Mouse (Mus musculus): ENCODE measurements around the gene Snx4. TPM values are rescaled to one million over a fixed set of nuclear protein-coding genes. Genes with fewer than 3 reads are reported as not detected.

The Snx4 gene
- polyA plus RNA-seq, 1 experiment from 2014 or later = 75.4 TPM

DNA sequence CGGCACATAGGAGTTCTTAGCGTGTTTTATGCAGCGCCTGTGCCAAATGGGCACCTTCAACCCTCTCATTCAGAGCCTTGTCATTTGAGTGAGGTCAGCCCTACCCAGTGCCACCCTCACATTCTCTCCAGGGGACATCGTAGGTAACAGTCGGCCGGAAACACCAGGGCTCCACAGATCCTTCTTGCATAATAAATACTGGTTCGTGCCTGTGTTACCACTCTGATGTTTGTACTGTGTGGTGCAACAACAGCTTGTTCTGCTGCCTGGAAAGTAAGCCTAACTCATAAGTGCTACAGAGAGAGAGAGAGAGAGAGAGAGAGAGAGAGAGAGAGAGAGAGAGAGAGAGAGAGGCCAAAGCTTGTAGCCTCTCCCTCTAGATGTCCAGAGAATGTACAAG, 66.8 kb downstream of the Snx4 start:
- 92% methylated on average over 7 of the region's 7 CpGs for WGBS
- Histone ChIP-seq H3K4me3 (ENCODE audit: low read depth, low read length) (no peak overlapping the region), H3K36me3 (ENCODE audit: control insufficient read depth, insufficient read depth, low read length) (no peaks in the 10 kb centered on the region), H3K9me3 (ENCODE audit: control insufficient read depth, low read length) (no peaks in the 10 kb centered on the region), H3K27me3 (ENCODE audit: control insufficient read depth, insufficient read depth, low read length) (no peaks in the 10 kb centered on the region), H3K27ac (ENCODE audit: low read depth, low read length) (no peak overlapping the region), H3K4me2 (ENCODE audit: low read depth) (no peak overlapping the region), H3K4me1 (ENCODE audit: control insufficient read depth, insufficient read depth, low read length) (no peaks in the 10 kb centered on the region), H3K9ac (ENCODE audit: low read length) (no peak overlapping the region)
- no peak for DNase-seq (ENCODE audit: low spot score)
- no peak for ATAC-seq (ENCODE audit: insufficient read depth, low FRiP score, low TSS enrichment)

DNA sequence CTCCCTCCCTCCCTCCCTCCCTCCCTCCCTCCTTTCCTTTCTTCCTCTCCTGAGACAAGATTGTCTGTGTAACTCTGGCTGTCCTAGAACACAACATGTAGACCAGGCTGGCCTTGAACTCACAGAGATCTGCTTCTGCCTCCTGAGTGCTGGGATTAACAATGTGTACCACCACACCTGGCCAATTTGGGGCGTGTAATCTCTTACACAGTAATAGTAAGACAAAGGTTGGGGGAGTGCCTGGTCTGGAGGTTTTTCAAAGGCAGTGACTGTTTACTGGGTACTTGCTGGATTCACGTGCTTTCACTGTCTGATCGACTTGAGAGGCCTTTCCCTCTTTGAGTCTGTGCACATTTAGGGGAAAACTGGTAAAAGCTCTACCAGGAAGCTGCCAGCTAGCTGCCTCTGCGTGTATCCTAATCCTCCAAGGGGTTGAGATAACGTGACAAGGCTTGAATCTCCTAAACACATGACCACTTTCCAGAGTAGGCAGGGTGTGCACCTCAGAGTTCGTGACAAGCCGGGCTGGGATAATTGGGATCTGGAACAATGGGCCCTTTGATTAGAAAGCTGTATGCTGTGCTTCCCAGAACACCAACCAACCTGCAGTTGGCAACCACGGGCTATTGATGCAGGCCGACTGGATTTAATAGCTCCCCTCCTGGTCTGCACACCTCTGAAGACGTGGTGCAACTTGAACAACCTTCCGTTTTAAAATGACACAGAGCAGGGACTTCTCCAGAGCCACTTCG, 74.6 kb downstream of the Snx4 start:
- no peak overlapping the region for H3K27ac ChIP-seq (ENCODE audit: low read depth, low read length)
- no peak overlapping the region for H3K9ac ChIP-seq (ENCODE audit: low read length)
- WGBS = 54% methylated on average over 12 of the region's 12 CpGs
- no peaks in the 10 kb centered on the region for H3K36me3 ChIP-seq (ENCODE audit: control insufficient read depth, insufficient read depth, low read length)
- H3K4me2 ChIP-seq (ENCODE audit: low read depth) = no peak overlapping the region
- no peak for ATAC-seq (ENCODE audit: insufficient read depth, low FRiP score, low TSS enrichment)
- no peaks in the 10 kb centered on the region for H3K9me3 ChIP-seq (ENCODE audit: control insufficient read depth, low read length)
- DNase-seq (ENCODE audit: low spot score) = peak; percentile 22
- no peak overlapping the region for H3K4me3 ChIP-seq (ENCODE audit: low read depth, low read length)
- no peaks in the 10 kb centered on the region for H3K4me1 ChIP-seq (ENCODE audit: control insufficient read depth, insufficient read depth, low read length)
- H3K27me3 ChIP-seq (ENCODE audit: control insufficient read depth, insufficient read depth, low read length) = no peaks in the 10 kb centered on the region

GRCm38 (mm10) chr16:33326589-33326988, 75.3 kb downstream of the Snx4 start:
- Histone ChIP-seq H3K36me3 (ENCODE audit: control insufficient read depth, insufficient read depth, low read length) (no peaks in the 10 kb centered on the region), H3K4me3 (ENCODE audit: low read depth, low read length) (no peak overlapping the region), H3K9ac (ENCODE audit: low read length) (no peak overlapping the region), H3K4me2 (ENCODE audit: low read depth) (no peak overlapping the region), H3K27me3 (ENCODE audit: control insufficient read depth, insufficient read depth, low read length) (no peaks in the 10 kb centered on the region), H3K27ac (ENCODE audit: low read depth, low read length) (no peak overlapping the region), H3K4me1 (ENCODE audit: control insufficient read depth, insufficient read depth, low read length) (no peaks in the 10 kb centered on the region), H3K9me3 (ENCODE audit: control insufficient read depth, low read length) (no peaks in the 10 kb centered on the region)
- ATAC-seq (ENCODE audit: insufficient read depth, low FRiP score, low TSS enrichment) = no peak
- 78% methylated on average over 9 of the region's 9 CpGs for WGBS
- no peak for DNase-seq (ENCODE audit: low spot score)

DNA sequence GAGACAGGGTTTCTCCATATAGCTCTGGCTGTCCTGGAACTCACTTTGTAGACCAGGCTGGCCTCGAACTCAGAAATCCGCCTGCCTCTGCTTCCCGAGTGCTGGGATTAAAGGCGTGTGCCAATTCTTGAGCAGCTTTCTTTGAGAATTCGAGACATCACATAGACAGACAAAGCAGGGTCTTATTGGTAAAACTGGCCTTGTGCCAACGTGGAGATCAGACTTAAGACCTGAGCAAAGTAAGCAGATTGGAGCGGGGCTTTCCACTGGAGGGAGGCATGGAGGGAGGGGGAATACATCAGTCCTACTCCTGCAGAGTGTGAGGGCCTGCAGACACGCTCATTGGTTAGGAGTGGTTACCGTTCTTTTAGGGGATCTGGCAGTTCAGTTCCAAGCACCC, 75.9 kb downstream of the Snx4 start:
- H3K4me2 ChIP-seq (ENCODE audit: low read depth) = no peak overlapping the region
- H3K27ac ChIP-seq (ENCODE audit: low read depth, low read length) = no peak overlapping the region
- DNase-seq (ENCODE audit: low spot score) (no peak), ATAC-seq (ENCODE audit: insufficient read depth, low FRiP score, low TSS enrichment) (no peak)
- 86% methylated on average over 9 of the region's 9 CpGs for WGBS
- H3K4me3 ChIP-seq (ENCODE audit: low read depth, low read length) = no peak overlapping the region
- H3K9ac ChIP-seq (ENCODE audit: low read length) = no peak overlapping the region
- H3K9me3 ChIP-seq (ENCODE audit: control insufficient read depth, low read length) = no peaks in the 10 kb centered on the region
- H3K27me3 ChIP-seq (ENCODE audit: control insufficient read depth, insufficient read depth, low read length) = no peaks in the 10 kb centered on the region
- no peaks in the 10 kb centered on the region for H3K36me3 ChIP-seq (ENCODE audit: control insufficient read depth, insufficient read depth, low read length)
- no peaks in the 10 kb centered on the region for H3K4me1 ChIP-seq (ENCODE audit: control insufficient read depth, insufficient read depth, low read length)

DNA sequence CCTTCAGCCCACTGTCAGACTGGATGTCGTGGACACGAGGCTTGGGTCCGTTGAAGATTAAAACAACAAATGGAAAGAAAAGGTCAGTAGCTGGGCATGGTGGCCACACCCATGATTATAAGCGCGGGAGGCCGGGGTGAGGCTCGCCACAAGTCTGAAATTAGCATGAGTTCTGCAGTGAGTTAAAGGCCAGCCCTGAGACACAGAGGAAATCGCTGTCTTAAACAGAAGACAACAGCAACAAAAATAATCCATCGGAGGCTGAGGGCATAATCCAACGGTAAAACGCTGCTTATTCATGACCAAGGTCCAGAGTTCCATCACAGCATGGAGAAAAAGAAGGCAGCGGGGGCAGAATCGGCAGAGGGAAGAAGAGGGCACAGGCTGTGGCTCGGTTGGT, 81.8 kb downstream of the Snx4 start:
- DNase-seq (ENCODE audit: low spot score) (no peak), ATAC-seq (ENCODE audit: insufficient read depth, low FRiP score, low TSS enrichment) (no peak)
- H3K4me3 ChIP-seq (ENCODE audit: low read depth, low read length) = no peak overlapping the region
- H3K27me3 ChIP-seq (ENCODE audit: control insufficient read depth, insufficient read depth, low read length) = no peaks in the 10 kb centered on the region
- no peaks in the 10 kb centered on the region for H3K4me1 ChIP-seq (ENCODE audit: control insufficient read depth, insufficient read depth, low read length)
- H3K9me3 ChIP-seq (ENCODE audit: control insufficient read depth, low read length) = no peaks in the 10 kb centered on the region
- no peak overlapping the region for H3K4me2 ChIP-seq (ENCODE audit: low read depth)
- no peak overlapping the region for H3K9ac ChIP-seq (ENCODE audit: low read length)
- no peak overlapping the region for H3K27ac ChIP-seq (ENCODE audit: low read depth, low read length)
- 85% methylated on average over 14 of the region's 14 CpGs for WGBS
- H3K36me3 ChIP-seq (ENCODE audit: control insufficient read depth, insufficient read depth, low read length) = no peaks in the 10 kb centered on the region

- no peak overlapping the region for H3K4me2 ChIP-seq (ENCODE audit: low read depth)
- H3K9ac ChIP-seq (ENCODE audit: low read length) = no peak overlapping the region
- 23% methylated on average over 8 of the region's 8 CpGs for WGBS
- no peak overlapping the region for H3K27ac ChIP-seq (ENCODE audit: low read depth, low read length)
- no peaks in the 10 kb centered on the region for H3K36me3 ChIP-seq (ENCODE audit: control insufficient read depth, insufficient read depth, low read length)
- H3K27me3 ChIP-seq (ENCODE audit: control insufficient read depth, insufficient read depth, low read length) = no peaks in the 10 kb centered on the region
- ATAC-seq (ENCODE audit: insufficient read depth, low FRiP score, low TSS enrichment) (no peak), DNase-seq (ENCODE audit: low spot score) (peak; percentile 70)
- H3K4me3 ChIP-seq (ENCODE audit: low read depth, low read length) = no peak overlapping the region
- no peaks in the 10 kb centered on the region for H3K4me1 ChIP-seq (ENCODE audit: control insufficient read depth, insufficient read depth, low read length)
- no peaks in the 10 kb centered on the region for H3K9me3 ChIP-seq (ENCODE audit: control insufficient read depth, low read length)
These were observed 85.9 kb downstream of the Snx4 start for GRCm38 (mm10) chr16:33337177-33337576.

- DNase-seq (ENCODE audit: low spot score) (no peak), ATAC-seq (ENCODE audit: insufficient read depth, low FRiP score, low TSS enrichment) (no peak)
- Histone ChIP-seq H3K27ac (ENCODE audit: low read depth, low read length) (no peak overlapping the region), H3K4me3 (ENCODE audit: low read depth, low read length) (no peak overlapping the region), H3K36me3 (ENCODE audit: control insufficient read depth, insufficient read depth, low read length) (no peaks in the 10 kb centered on the region), H3K9me3 (ENCODE audit: control insufficient read depth, low read length) (no peaks in the 10 kb centered on the region), H3K4me1 (ENCODE audit: control insufficient read depth, insufficient read depth, low read length) (no peaks in the 10 kb centered on the region), H3K27me3 (ENCODE audit: control insufficient read depth, insufficient read depth, low read length) (no peaks in the 10 kb centered on the region), H3K4me2 (ENCODE audit: low read depth) (no peak overlapping the region), H3K9ac (ENCODE audit: low read length) (no peak overlapping the region)
- WGBS = 82% methylated on average over 10 of the region's 10 CpGs
These were observed 86.4 kb downstream of the Snx4 start for GRCm38 (mm10) chr16:33337681-33338080.

DNA sequence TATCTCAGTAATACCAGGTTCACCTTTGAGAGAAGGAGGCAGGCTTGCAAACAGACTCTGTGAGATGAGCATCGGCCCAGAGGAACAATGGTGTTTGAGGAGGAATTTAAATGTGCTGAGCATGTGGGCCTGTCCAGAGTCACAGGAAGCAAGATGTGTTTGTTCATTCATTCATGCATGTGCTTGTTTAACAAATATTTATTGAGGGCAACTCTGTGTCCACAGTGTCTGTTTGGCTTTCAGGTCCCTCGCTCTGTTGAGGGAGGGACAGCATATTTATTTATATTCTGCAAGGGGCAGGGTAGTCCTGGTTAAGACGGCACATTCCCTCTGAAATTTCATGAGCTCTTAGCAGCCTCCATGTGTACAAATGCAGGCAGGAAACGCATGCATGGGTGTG, 87.2 kb downstream of the Snx4 start:
- WGBS = 57% methylated on average over 4 of the region's 4 CpGs
- no peaks in the 10 kb centered on the region for H3K36me3 ChIP-seq (ENCODE audit: control insufficient read depth, insufficient read depth, low read length)
- H3K4me3 ChIP-seq (ENCODE audit: low read depth, low read length) = no peak overlapping the region
- no peak overlapping the region for H3K9ac ChIP-seq (ENCODE audit: low read length)
- H3K4me1 ChIP-seq (ENCODE audit: control insufficient read depth, insufficient read depth, low read length) = no peaks in the 10 kb centered on the region
- no peak overlapping the region for H3K27ac ChIP-seq (ENCODE audit: low read depth, low read length)
- ATAC-seq (ENCODE audit: insufficient read depth, low FRiP score, low TSS enrichment) (no peak), DNase-seq (ENCODE audit: low spot score) (no peak)
- H3K9me3 ChIP-seq (ENCODE audit: control insufficient read depth, low read length) = no peaks in the 10 kb centered on the region
- no peak overlapping the region for H3K4me2 ChIP-seq (ENCODE audit: low read depth)
- no peaks in the 10 kb centered on the region for H3K27me3 ChIP-seq (ENCODE audit: control insufficient read depth, insufficient read depth, low read length)

DNA sequence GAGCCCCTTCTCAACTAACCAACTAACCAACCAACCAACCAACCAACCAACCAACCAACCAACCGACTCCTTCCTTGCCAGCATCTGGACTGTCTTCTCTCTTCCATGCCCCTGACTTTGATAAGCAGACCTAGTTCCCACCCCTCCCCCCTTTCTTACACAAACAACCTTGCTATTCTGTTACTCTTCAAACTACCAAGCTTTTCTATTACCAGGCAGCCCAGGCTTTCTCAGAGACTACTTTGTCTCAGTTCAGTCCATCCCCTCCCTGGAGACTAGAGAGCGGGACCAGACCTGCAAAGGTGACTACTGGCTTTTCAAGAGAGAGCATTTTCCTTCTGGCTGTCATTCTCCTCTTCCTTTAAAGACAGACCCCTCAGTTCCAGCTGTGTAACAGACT, 88.2 kb downstream of the Snx4 start:
- Histone ChIP-seq H3K27me3 (ENCODE audit: control insufficient read depth, insufficient read depth, low read length) (no peaks in the 10 kb centered on the region), H3K27ac (ENCODE audit: low read depth, low read length) (no peak overlapping the region), H3K4me2 (ENCODE audit: low read depth) (no peak overlapping the region), H3K4me3 (ENCODE audit: low read depth, low read length) (no peak overlapping the region), H3K9me3 (ENCODE audit: control insufficient read depth, low read length) (no peaks in the 10 kb centered on the region), H3K4me1 (ENCODE audit: control insufficient read depth, insufficient read depth, low read length) (no peaks in the 10 kb centered on the region), H3K9ac (ENCODE audit: low read length) (no peak overlapping the region), H3K36me3 (ENCODE audit: control insufficient read depth, insufficient read depth, low read length) (no peaks in the 10 kb centered on the region)
- 86% methylated on average over 2 of the region's 2 CpGs for WGBS
- DNase-seq (ENCODE audit: low spot score) = no peak
- no peak for ATAC-seq (ENCODE audit: insufficient read depth, low FRiP score, low TSS enrichment)

Measured in neural tube, embryonic 11.5 days (tissue).